Mouse (Mus musculus): ENCODE results near the gene Ttc7b. TPM values are rescaled to one million over a fixed set of nuclear protein-coding genes. Genes with fewer than 3 reads are reported as not detected.

Gene Ttc7b
- total and polyA plus RNA-seq, 3 experiments, result 11.7 to 23.7 TPM; not detected in 1

GRCm38 (mm10) chr12:100310471-100311392 is 209.9 kb downstream of the Ttc7b start:
- Histone ChIP-seq H3K79me2 (ENCODE audit: control insufficient read depth, insufficient read depth, low read length, poor library complexity) (no peaks in the 10 kb centered on the region), H3K4me3 (ENCODE audit: control insufficient read depth in 1 of 2, insufficient read depth in 1 of 2, low read depth in 2 of 2, low read length in 2 of 2) (no peak overlapping the region), H3K4me1 (ENCODE audit: control insufficient read depth in 1 of 2, insufficient read depth in 2 of 2, low read length in 2 of 2) (no peaks in the 10 kb centered on the region), H3K9me3 (replicated peaks; ENCODE audit: insufficient read depth, low read length) (no peaks in the 10 kb centered on the region), H3K9ac (ENCODE audit: control insufficient read depth, low read depth, low read length, poor library complexity, severe bottlenecking) (no peak overlapping the region), H3K27ac (ENCODE audit: control insufficient read depth, low read depth, low read length) (no peak overlapping the region), H3K36me3 (ENCODE audit: control insufficient read depth in 1 of 2, insufficient read depth in 2 of 2, low read length in 2 of 2) (no peaks in the 10 kb centered on the region), H3K27me3 (ENCODE audit: control insufficient read depth in 1 of 2, insufficient read depth in 2 of 2, low read length in 2 of 2) (no peaks in the 10 kb centered on the region)
- DNase-seq (ENCODE audit: low read depth, low spot score), result no peak
- TF ChIP-seq USF1 (IDR thresholded peaks at IDR 0.05; ENCODE audit: low read depth, low read length), result no peak
- no peak for TF ChIP-seq ZMIZ1 (IDR thresholded peaks at IDR 0.05; ENCODE audit: low read depth, low read length)
- no peak for TF ChIP-seq MAX (IDR thresholded peaks at IDR 0.05; ENCODE audit: low read length)

- Histone ChIP-seq H3K36me3 (ENCODE audit: control insufficient read depth in 1 of 2, insufficient read depth in 2 of 2, low read length in 2 of 2) (no peaks in the 10 kb centered on the region), H3K27me3 (ENCODE audit: control insufficient read depth in 1 of 2, insufficient read depth in 2 of 2, low read length in 2 of 2) (no peaks in the 10 kb centered on the region)
Measured at GRCm38 (mm10) chr12:100309201-100309600, 211.4 kb downstream of the Ttc7b start.

GRCm38 (mm10) chr12:100307501-100308260 is 212.9 kb downstream of the Ttc7b start:
- H3K4me1 ChIP-seq (ENCODE audit: control insufficient read depth in 1 of 2, insufficient read depth in 2 of 2, low read length in 2 of 2), result no peaks in the 10 kb centered on the region
- no peaks in the 10 kb centered on the region for H3K9me3 ChIP-seq (replicated peaks; ENCODE audit: insufficient read depth, low read length)
- no peak for DNase-seq (ENCODE audit: low read depth, low spot score)
- no peaks in the 10 kb centered on the region for H3K79me2 ChIP-seq (ENCODE audit: control insufficient read depth, insufficient read depth, low read length, poor library complexity)
- no peak overlapping the region for H3K27ac ChIP-seq (ENCODE audit: control insufficient read depth, low read depth, low read length)
- no peak overlapping the region for H3K4me3 ChIP-seq (ENCODE audit: control insufficient read depth in 1 of 2, insufficient read depth in 1 of 2, low read depth in 2 of 2, low read length in 2 of 2)
- no peaks in the 10 kb centered on the region for H3K27me3 ChIP-seq (ENCODE audit: control insufficient read depth in 1 of 2, insufficient read depth in 2 of 2, low read length in 2 of 2)
- no peak overlapping the region for H3K9ac ChIP-seq (ENCODE audit: control insufficient read depth, low read depth, low read length, poor library complexity, severe bottlenecking)
- no peaks in the 10 kb centered on the region for H3K36me3 ChIP-seq (ENCODE audit: control insufficient read depth in 1 of 2, insufficient read depth in 2 of 2, low read length in 2 of 2)
- TF ChIP-seq TBP (IDR thresholded peaks at IDR 0.05; ENCODE audit: low read depth, low read length) (no peak), KAT2A (conservative IDR thresholded peaks at IDR 0.05; ENCODE audit: low read depth, low read length) (no peak), RAD21 (IDR thresholded peaks at IDR 0.05; ENCODE audit: low read depth, low read length) (no peak), EP300 (IDR thresholded peaks at IDR 0.05; ENCODE audit: low read depth in 1 of 2, low read length in 2 of 2) (no peak), TCF12 (IDR thresholded peaks at IDR 0.05; ENCODE audit: low read depth, low read length) (no peak), USF2 (IDR thresholded peaks at IDR 0.05; ENCODE audit: borderline replicate concordance in 1 of 2, insufficient read depth in 1 of 2, low read depth in 1 of 2, low read length in 2 of 2) (no peak), HCFC1 (IDR thresholded peaks at IDR 0.05; ENCODE audit: low read depth, low read length) (no peak), GABPA (IDR thresholded peaks at IDR 0.05; ENCODE audit: low read depth, low read length) (no peak), MYC (IDR thresholded peaks at IDR 0.05; ENCODE audit: low read depth, low read length) (no peak), UBTF (IDR thresholded peaks at IDR 0.05; ENCODE audit: borderline replicate concordance, insufficient read depth, low read depth, low read length) (no peak), NRF1 (IDR thresholded peaks at IDR 0.05; ENCODE audit: insufficient read depth, low read depth, low read length, poor library complexity, severe bottlenecking) (no peak), BHLHE40 (IDR thresholded peaks at IDR 0.05; ENCODE audit: borderline replicate concordance, low read depth, low read length) (no peak), POLR2AphosphoS2 (IDR thresholded peaks at IDR 0.05; ENCODE audit: low read length) (no peak)

More at GRCm38 (mm10) chr12:100309201-100309600, 211.4 kb downstream of the Ttc7b start:
- H3K4me1 ChIP-seq (ENCODE audit: control insufficient read depth in 1 of 2, insufficient read depth in 2 of 2, low read length in 2 of 2), result no peaks in the 10 kb centered on the region
- H3K4me3 ChIP-seq (ENCODE audit: control insufficient read depth in 1 of 2, insufficient read depth in 1 of 2, low read depth in 2 of 2, low read length in 2 of 2), result no peak overlapping the region
- H3K9ac ChIP-seq (ENCODE audit: control insufficient read depth, low read depth, low read length, poor library complexity, severe bottlenecking), result no peak overlapping the region
- TF ChIP-seq TAL1 (IDR thresholded peaks at IDR 0.05; ENCODE audit: low read length) (no peak), UBTF (IDR thresholded peaks at IDR 0.05; ENCODE audit: borderline replicate concordance, insufficient read depth, low read depth, low read length) (no peak), TCF12 (IDR thresholded peaks at IDR 0.05; ENCODE audit: low read depth, low read length) (no peak), GABPA (IDR thresholded peaks at IDR 0.05; ENCODE audit: low read depth, low read length) (no peak), MEF2A (IDR thresholded peaks at IDR 0.05; ENCODE audit: extremely low read depth, insufficient replicate concordance, low read depth, low read length, poor library complexity, severe bottlenecking) (no peak), MYC (IDR thresholded peaks at IDR 0.05; ENCODE audit: low read depth, low read length) (no peak), USF1 (IDR thresholded peaks at IDR 0.05; ENCODE audit: low read depth, low read length) (no peak), ZKSCAN1 (IDR thresholded peaks at IDR 0.05; ENCODE audit: low read depth, low read length) (no peak), ZNF384 (IDR thresholded peaks at IDR 0.05; ENCODE audit: low read depth, low read length) (no peak), TBP (IDR thresholded peaks at IDR 0.05; ENCODE audit: low read depth, low read length) (no peak), KAT2A (conservative IDR thresholded peaks at IDR 0.05; ENCODE audit: low read depth, low read length) (no peak), CTCF (IDR thresholded peaks at IDR 0.05 in 2 of 3, conservative IDR thresholded peaks at IDR 0.05 in 1 of 3; ENCODE audit: control insufficient read depth in 1 of 3, insufficient read depth in 1 of 3, low read depth in 2 of 3, low read length in 3 of 3, poor library complexity in 1 of 3, severe bottlenecking in 1 of 3) (no peak), RCOR1 (IDR thresholded peaks at IDR 0.05; ENCODE audit: low read depth, low read length) (no peak), MYB (IDR thresholded peaks at IDR 0.05; ENCODE audit: low read depth, low read length) (no peak), ZMIZ1 (IDR thresholded peaks at IDR 0.05; ENCODE audit: low read depth, low read length) (no peak), ETS1 (IDR thresholded peaks at IDR 0.05; ENCODE audit: low read depth, low read length) (no peak)
- no peak for DNase-seq (ENCODE audit: low read depth, low spot score)
- no peak overlapping the region for H3K27ac ChIP-seq (ENCODE audit: control insufficient read depth, low read depth, low read length)
- H3K9me3 ChIP-seq (replicated peaks; ENCODE audit: insufficient read depth, low read length), result no peaks in the 10 kb centered on the region
- no peaks in the 10 kb centered on the region for H3K79me2 ChIP-seq (ENCODE audit: control insufficient read depth, insufficient read depth, low read length, poor library complexity)
